In the genomic region with DNA sequence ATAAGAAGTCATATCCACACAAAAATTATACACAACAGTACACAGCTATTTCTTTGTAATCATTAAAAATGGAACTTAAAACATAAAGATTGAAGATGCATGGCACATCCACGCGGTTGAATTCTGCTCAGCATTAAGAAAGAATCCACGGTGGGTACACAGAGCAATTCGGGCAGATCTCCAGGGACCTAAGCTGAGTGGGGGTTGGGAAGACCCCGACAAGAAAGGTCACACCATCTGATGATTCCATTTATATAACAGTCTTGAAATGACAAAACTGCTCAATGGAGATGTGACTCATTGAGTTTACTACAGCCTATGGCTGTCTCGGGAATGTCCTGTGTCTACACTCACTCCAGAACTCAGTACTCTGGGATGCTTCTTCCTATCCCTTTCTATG, we compare ENCODE assay signal across 27 mouse cellular contexts.
"Had no signal": no experiment of that assay in that cellular context is flagged by ENCODE, and none has a peak within 500 bp of the region (broad histone marks: within the 10 kb centered on the region; RNA-seq: fewer than 3 reads in every experiment).

No protein-coding gene starts in this region.

- H3K9me3 ChIP-seq: heart, embryonic 12.5 days; heart, embryonic 13.5 days; heart, embryonic 15.5 days; hindbrain, embryonic 10.5 days; hindbrain, embryonic 12.5 days; hindbrain, embryonic 13.5 days; hindbrain, embryonic 15.5 days; intestine, embryonic 15.5 days; kidney, embryonic 15.5 days had no signal

- H3K27ac ChIP-seq: heart, embryonic 13.5 days; heart, embryonic 15.5 days; hindbrain, embryonic 10.5 days; hindbrain, embryonic 12.5 days; hindbrain, embryonic 13.5 days; hindbrain, embryonic 14.5 days; hindbrain, embryonic 15.5 days; hindbrain, postnatal 0 days; intestine, embryonic 15.5 days; kidney, embryonic 15.5 days; kidney, postnatal 0 days; layer of hippocampus, adult 2 months; left cerebral cortex, adult 2 months had no signal

- DNase-seq: heart, postnatal 36 days; kidney, adult 11 months; kidney, adult 18-20 months; kidney, adult 2 months; kidney, adult 8-10 months; kidney, adult 9 months; kidney, postnatal 10 days; kidney, postnatal 14 days; kidney, postnatal 25 days; kidney, postnatal 36 days; kidney, postnatal 4 days; layer of hippocampus, adult 9-11 months; layer of hippocampus, postnatal 36 days had no signal

- H3K36me3 ChIP-seq: heart, embryonic 12.5 days; heart, embryonic 13.5 days; heart, embryonic 15.5 days; hindbrain, embryonic 10.5 days; hindbrain, embryonic 12.5 days; hindbrain, embryonic 13.5 days; hindbrain, embryonic 15.5 days; intestine, embryonic 15.5 days; kidney, embryonic 15.5 days had no signal

- H3K4me1 ChIP-seq: heart, embryonic 12.5 days; heart, embryonic 13.5 days; heart, embryonic 15.5 days; hindbrain, embryonic 12.5 days; hindbrain, embryonic 15.5 days; intestine, embryonic 15.5 days; kidney, embryonic 15.5 days had no signal

- H3K27me3 ChIP-seq: heart, embryonic 12.5 days; heart, embryonic 13.5 days; heart, embryonic 15.5 days; hindbrain, embryonic 12.5 days; hindbrain, embryonic 13.5 days; hindbrain, embryonic 15.5 days; intestine, embryonic 15.5 days; kidney, embryonic 15.5 days had no signal

- H3K4me3 ChIP-seq: heart, embryonic 12.5 days; heart, embryonic 13.5 days; heart, embryonic 15.5 days; hindbrain, embryonic 10.5 days; hindbrain, embryonic 12.5 days; hindbrain, embryonic 13.5 days; hindbrain, embryonic 15.5 days; intestine, embryonic 15.5 days; kidney, embryonic 15.5 days; layer of hippocampus, adult 2 months; left cerebral cortex, adult 2 months had no signal
